Mouse (Mus musculus) midbrain, postnatal 0 days (tissue): Measurements from ENCODE around the gene Lsm12. TPM values are rescaled to one million over a fixed set of nuclear protein-coding genes. Genes with fewer than 3 reads are reported as not detected.
"Not testable (repeated sequence)": the region's sequence is repeated elsewhere in the genome, so short reads cannot be mapped to it uniquely, and the experiment has no call there.

ENCODE experiments used
- ATAC-seq: fragments of 200-750 bp; cut with Nextera tagmentation; 2 replicates; pipeline ENCODE4 v1.8.0; 2017; ENCODE audit warnings: moderate number of reproducible peaks, mild to moderate bottlenecking, moderate TSS enrichment, moderate library complexity; ENCODE audit not compliant: low FRiP score
- DNase-seq: peaks from one replicate; pipeline ENCODE4 v3.0.0-alpha.2; 2015; ENCODE audit warnings: low spot score
- H3K27ac ChIP-seq: fragments of 300-500 bp; sonication (generic); 2 replicates; pipeline ENCODE4 v1.5.1; 2014; ENCODE audit warnings: low read depth, mild to moderate bottlenecking, low read length, mixed read lengths
- H3K27me3 ChIP-seq: fragments of 300-500 bp; sonication (generic); 2 replicates; pipeline ENCODE4 v1.6.1; 2014; ENCODE audit warnings: low read length, control low read depth, mixed read lengths; ENCODE audit not compliant: insufficient read depth
- H3K36me3 ChIP-seq: fragments of 300-500 bp; sonication (generic); 2 replicates; pipeline ENCODE4 v1.6.1; 2014; ENCODE audit warnings: low read length, control low read depth, mixed read lengths; ENCODE audit not compliant: insufficient read depth
- H3K4me1 ChIP-seq: fragments of 300-500 bp; sonication (generic); 2 replicates; pipeline ENCODE4 v1.6.1; 2014; ENCODE audit warnings: mild to moderate bottlenecking, control low read depth, antibody characterized with exemption, low read length, mixed read lengths; ENCODE audit not compliant: insufficient read depth
- H3K4me2 ChIP-seq: fragments of 300-500 bp; sonication (generic); 2 replicates; pipeline ENCODE4 v1.6.1; 2014; ENCODE audit warnings: low read depth, mild to moderate bottlenecking, low read length, mixed read lengths; ENCODE audit not compliant: poor library complexity, severe bottlenecking
- H3K4me3 ChIP-seq: fragments of 300-500 bp; sonication (generic); 2 replicates; pipeline ENCODE4 v1.5.1; 2014; ENCODE audit warnings: low read depth, mild to moderate bottlenecking, low read length, moderate library complexity
- H3K9ac ChIP-seq: fragments of 300-500 bp; sonication (generic); replicated peaks from 2 replicates; pipeline ENCODE4 v1.6.1; 2014; ENCODE audit warnings: mild to moderate bottlenecking, low read length, moderate library complexity, mixed read lengths; ENCODE audit not compliant: poor library complexity, severe bottlenecking
- H3K9me3 ChIP-seq: fragments of 300-500 bp; sonication (generic); 2 replicates; pipeline ENCODE4 v1.6.1; 2016; ENCODE audit warnings: low read length, control low read depth
- CTCF ChIP-seq: IDR thresholded peaks from 2 replicates; pipeline ENCODE4 v1.5.1; 2016; ENCODE audit warnings: antibody characterized with exemption, mild to moderate bottlenecking
- WGBS: fragments of 180-500 bp; shearing (Covaris S2); extraction: QIAGEN DNeasy Blood & Tissue Kit; methylation state at CpG from one replicate; pipeline ENCODE4 v1.1.7; 2014; 5-methylcytosine and 5-hydroxymethylcytosine counted together
- polyA plus RNA-seq: library from polyadenylated mRNA; unstranded; fragments of >200 nt; fragmentation: Nextera tagmentation; extraction: Ambion mirVana; gene quantifications from 2 replicates; pipeline ENCODE4 v1.2.1, GENCODE M21; 2015
- total RNA-seq: library from RNA; depleted of rRNA; stranded (reverse); fragments of >200 nt; gene quantifications from 2 replicates; pipeline ENCODE4 v1.2.3, GENCODE M21; 2014

Lsm12 gene
- total and polyA plus RNA-seq, 2 experiments from 2014 or later: 77.7 to 147 TPM

- no peaks in the 10 kb centered on the region for H3K27me3 ChIP-seq
- DNase-seq (peak; percentile 66), ATAC-seq (no peak)
- peaks cover 45% of the 10 kb centered on the region for H3K36me3 ChIP-seq
- H3K4me2 ChIP-seq: no peak overlapping the region
- no peak overlapping the region for H3K4me3 ChIP-seq
- H3K9me3 ChIP-seq: no peaks in the 10 kb centered on the region
- H3K9ac ChIP-seq: no peak overlapping the region
- H3K4me1 ChIP-seq: no peaks in the 10 kb centered on the region
- WGBS: 85% methylated on average over 6 of the region's 6 CpGs
- no peak for TF ChIP-seq CTCF
- no peak overlapping the region for H3K27ac ChIP-seq
Observed at GRCm38 (mm10) chr11:102165971-102166722, 18.9 kb downstream of the Lsm12 start.

GRCm38 (mm10) chr11:102159781-102160180 is 25.3 kb downstream of the Lsm12 start:
- WGBS: 77% methylated on average over 5 of the region's 5 CpGs
- ATAC-seq: no peak
- no peak for TF ChIP-seq CTCF

GRCm38 (mm10) chr11:102158024-102158423 is 27.1 kb downstream of the Lsm12 start:
- peak; percentile 20; the same call in 1 of the 2 replicates for TF ChIP-seq CTCF
- H3K27ac ChIP-seq, H3K27me3 ChIP-seq, ATAC-seq, H3K9ac ChIP-seq, H3K4me3 ChIP-seq, H3K4me2 ChIP-seq, H3K9me3 ChIP-seq, H3K4me1 ChIP-seq, DNase-seq: not testable (repeated sequence)
- WGBS: 75% methylated on average over 2 of the region's 2 CpGs
- peaks cover 17% of the 10 kb centered on the region for H3K36me3 ChIP-seq

More at GRCm38 (mm10) chr11:102159781-102160180, 25.3 kb downstream of the Lsm12 start:
- no peak overlapping the region for H3K4me3 ChIP-seq
- peaks cover 20% of the 10 kb centered on the region for H3K36me3 ChIP-seq
- H3K27me3 ChIP-seq: no peaks in the 10 kb centered on the region
- H3K4me2 ChIP-seq: no peak overlapping the region
- no peaks in the 10 kb centered on the region for H3K9me3 ChIP-seq
- no peak overlapping the region for H3K9ac ChIP-seq
- H3K27ac ChIP-seq: no peak overlapping the region
- no peak for DNase-seq
- H3K4me1 ChIP-seq: peaks cover 6% of the 10 kb centered on the region

GRCm38 (mm10) chr11:102156786-102157089 is 28.4 kb downstream of the Lsm12 start:
- TF ChIP-seq CTCF: no peak
- DNase-seq: no peak
- no peak overlapping the region for H3K4me2 ChIP-seq
- peaks cover 6% of the 10 kb centered on the region for H3K4me1 ChIP-seq
- 0 out of 2 replicates have a peak, but pooled peaks have one; percentile 22 for ATAC-seq
- H3K9ac ChIP-seq: no peak overlapping the region
- 15% methylated on average over 1 of the region's 1 CpGs for WGBS
- no peak overlapping the region for H3K27ac ChIP-seq
- no peaks in the 10 kb centered on the region for H3K27me3 ChIP-seq
- H3K36me3 ChIP-seq: peaks cover 19% of the 10 kb centered on the region
- H3K9me3 ChIP-seq: no peaks in the 10 kb centered on the region
- H3K4me3 ChIP-seq: no peak overlapping the region; the same call in 1 of the 2 replicates

- ATAC-seq (peak; percentile 84), DNase-seq (peak; percentile 97)
- peak within 1 kb of the TSS; percentile 92 for H3K4me2 ChIP-seq
- H3K4me1 ChIP-seq: peaks cover 6% of the 10 kb centered on the region
- peak within 1 kb of the TSS; percentile 74 for H3K27ac ChIP-seq
- H3K36me3 ChIP-seq: peaks cover 19% of the 10 kb centered on the region
- no peaks in the 10 kb centered on the region for H3K9me3 ChIP-seq
- peak; percentile 62 for TF ChIP-seq CTCF
- H3K9ac ChIP-seq: peak within 1 kb of the TSS; percentile 80
- under 1% methylated on average over 37 of the region's 37 CpGs for WGBS
- H3K27me3 ChIP-seq: no peaks in the 10 kb centered on the region
- H3K4me3 ChIP-seq: peak within 1 kb of the TSS; percentile 65
Observed at GRCm38 (mm10) chr11:102156039-102156785, 28.9 kb downstream of the Lsm12 start, which contains the start of gene Tmem101. Gene Tmem101, minus strand, starts transcription at chr11:102156404.
